Mouse (Mus musculus): ENCODE data around the gene Zfp687. TPM values are rescaled to one million over a fixed set of nuclear protein-coding genes. Genes with fewer than 3 reads are reported as not detected.

Zfp687 gene
- total RNA-seq, 2 experiments from 2014 or later = 12.4 to 13.8 TPM

- intact Hi-C loops (cut with DNase I; ENCODE audit: low total_unique reads) = no loop called here
- DNase-seq = no peak
Measured at GRCm38 (mm10) chr3:94974026-94974527, 41.2 kb downstream of the Zfp687 start.

GRCm38 (mm10) chr3:94973620-94974019 is 41.6 kb downstream of the Zfp687 start:
- no peak for DNase-seq
- intact Hi-C loops (cut with DNase I; ENCODE audit: low total_unique reads) = no loop called here

DNA sequence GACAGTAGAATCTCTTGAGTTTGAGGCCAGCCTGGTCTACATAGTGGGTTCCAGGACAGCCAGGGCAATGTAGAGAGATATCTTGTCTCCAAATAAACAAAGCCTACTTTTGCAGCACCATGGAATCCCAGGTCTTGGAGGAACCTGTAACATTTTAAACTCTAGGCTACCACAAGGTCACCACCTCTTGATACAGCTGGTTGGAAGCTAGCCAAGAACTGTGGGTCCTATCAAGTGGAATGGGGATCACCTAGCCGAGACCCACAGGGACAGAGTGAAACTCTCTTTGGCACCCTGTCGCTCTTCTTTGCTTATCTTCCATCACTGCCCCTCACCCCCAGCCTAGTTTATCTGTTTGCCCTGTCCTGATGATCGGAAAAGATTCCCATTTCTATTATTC is 42.7 kb downstream of the Zfp687 start:
- no peak for DNase-seq
- intact Hi-C loops (cut with DNase I; ENCODE audit: low total_unique reads) = no loop called here

GRCm38 (mm10) chr3:94965878-94966277 is 49.4 kb downstream of the Zfp687 start:
- intact Hi-C loops (cut with DNase I; ENCODE audit: low total_unique reads) = no loop called here
- no peak for DNase-seq

GRCm38 (mm10) chr3:94964989-94965388 is 50.3 kb downstream of the Zfp687 start:
- intact Hi-C loops (cut with DNase I; ENCODE audit: low total_unique reads) = no loop called here
- DNase-seq = no peak

- intact Hi-C loops (cut with DNase I; ENCODE audit: low total_unique reads) = no loop called here
- no peak for DNase-seq
Measured at GRCm38 (mm10) chr3:94960322-94960721, 54.9 kb downstream of the Zfp687 start.

GRCm38 (mm10) chr3:94959871-94960270 is 55.4 kb downstream of the Zfp687 start:
- peak; percentile 52 for DNase-seq
- intact Hi-C loops (cut with DNase I; ENCODE audit: low total_unique reads) = no loop called here

DNA sequence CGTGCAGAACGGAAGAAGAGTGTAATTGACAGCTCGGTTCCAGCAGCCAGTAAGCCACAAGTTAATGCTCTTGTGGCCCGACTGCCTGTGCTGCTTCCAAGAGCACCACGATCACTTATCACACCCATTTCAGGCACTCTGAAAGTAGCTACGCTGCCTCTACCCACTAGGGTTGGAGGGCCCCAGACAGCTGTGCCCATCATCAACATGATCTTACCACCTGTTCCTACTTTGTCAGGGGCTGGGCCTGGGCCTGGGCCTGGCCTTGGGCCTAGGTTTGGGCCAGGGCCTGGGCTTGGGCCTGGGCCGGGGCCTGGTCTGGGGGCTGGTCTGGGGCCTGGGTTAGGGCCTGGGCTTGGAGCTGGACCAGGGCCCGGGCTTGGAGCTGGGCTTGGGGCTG is 57.0 kb downstream of the Zfp687 start:
- intact Hi-C loops (cut with DNase I; ENCODE audit: low total_unique reads) = no loop called here
- DNase-seq = no peak

Small RNA genes lying within 50 kb of the gene (microRNA-seq; reads per million reads assigned to microRNA genes)
- 0.96 to 1.0 reads per million in 2 experiments for gene Mir7013

Other genes starting within 250 kb of the Zfp687 start
- gene Cgn, start 229.0 kb downstream of the Zfp687 start, total RNA-seq (2021) = under 1 TPM; 0.11 to 0.16 TPM
- gene Pogz, start 177.9 kb downstream of the Zfp687 start, total RNA-seq (2021) = 10 to 100 TPM; 13.9 to 18.1 TPM
- 100 to 1,000 TPM; 202 to 211 TPM for gene Psmb4, start 128.5 kb downstream of the Zfp687 start, total RNA-seq (2021)
- 1 to 10 TPM; 8.9 to 9.5 TPM for gene Selenbp1, start 82.4 kb downstream of the Zfp687 start, total RNA-seq (2021)
- gene Rfx5, start 61.4 kb downstream of the Zfp687 start, total RNA-seq (2021) = 1 to 10 TPM; 5.8 to 7.2 TPM
- gene Pi4kb, start 40.7 kb downstream of the Zfp687 start, total RNA-seq (2021) = 10 to 100 TPM; 23.5 to 24.1 TPM
- 100 to 1,000 TPM; 155 to 162 TPM for gene Psmd4, start 27.2 kb upstream of the Zfp687 start, total RNA-seq (2021)
- gene Pip5k1a, start 91.5 kb upstream of the Zfp687 start, total RNA-seq (2021) = 10 to 100 TPM; 17.4 to 18.9 TPM
- gene Vps72, start 95.6 kb upstream of the Zfp687 start, total RNA-seq (2021) = 10 to 100 TPM; 29.6 to 41.0 TPM
- gene Tmod4, start 109.0 kb upstream of the Zfp687 start, total RNA-seq (2021) = 100 to 1,000 TPM; 511 to 517 TPM
- 10 to 100 TPM; 31.8 to 40.5 TPM for gene Scnm1, start 118.6 kb upstream of the Zfp687 start, total RNA-seq (2021)
- gene Lysmd1, start 118.6 kb upstream of the Zfp687 start, total RNA-seq (2021) = 1 to 10 TPM; 7.4 to 8.4 TPM
- under 1 TPM; 0.82 to 0.92 TPM for gene Tnfaip8l2, start 126.9 kb upstream of the Zfp687 start, total RNA-seq (2021)
- 100 to 1,000 TPM in 1 of 2 experiments, 10 to 100 TPM in 1; 97.1 to 106 TPM for gene Sema6c, start 145.0 kb upstream of the Zfp687 start, total RNA-seq (2021)
- 1 to 10 TPM; 7.3 to 8.1 TPM for gene Gabpb2, start 202.5 kb upstream of the Zfp687 start, total RNA-seq (2021)
- 10 to 100 TPM; 18.8 to 24.5 TPM for gene Cdc42se1, start 213.3 kb upstream of the Zfp687 start, total RNA-seq (2021)
- 10 to 100 TPM; 41.2 to 43.5 TPM for gene Mllt11, start 216.7 kb upstream of the Zfp687 start, total RNA-seq (2021)
- under 1 TPM in 1 of 2 experiments, not detected in 1; 0.16 TPM for gene Gm128, start 226.2 kb upstream of the Zfp687 start, total RNA-seq (2021)
- not detected for gene Bnipl, start 235.7 kb upstream of the Zfp687 start, total RNA-seq (2021)